Mouse (Mus musculus) small intestine, adult 2 months (tissue): ENCODE results near the gene Cog3.

ENCODE experiments used
- CTCF ChIP-seq: fragments of 200-500 bp; IDR thresholded peaks from 2 replicates; pipeline ENCODE4 v1.5.1; 2012; ENCODE audit warnings: low read depth, mild to moderate bottlenecking, control low read depth, inconsistent platforms, low read length, moderate library complexity, mixed read lengths; ENCODE audit not compliant: insufficient replicate concordance, insufficient read length; ENCODE audit errors: extremely low read depth
- POLR2A ChIP-seq: fragments of 200-500 bp; IDR thresholded peaks from 2 replicates; pipeline ENCODE4 v1.6.1; 2012; ENCODE audit warnings: low read depth, mild to moderate bottlenecking, control low read depth, inconsistent platforms, low read length, moderate library complexity

DNA sequence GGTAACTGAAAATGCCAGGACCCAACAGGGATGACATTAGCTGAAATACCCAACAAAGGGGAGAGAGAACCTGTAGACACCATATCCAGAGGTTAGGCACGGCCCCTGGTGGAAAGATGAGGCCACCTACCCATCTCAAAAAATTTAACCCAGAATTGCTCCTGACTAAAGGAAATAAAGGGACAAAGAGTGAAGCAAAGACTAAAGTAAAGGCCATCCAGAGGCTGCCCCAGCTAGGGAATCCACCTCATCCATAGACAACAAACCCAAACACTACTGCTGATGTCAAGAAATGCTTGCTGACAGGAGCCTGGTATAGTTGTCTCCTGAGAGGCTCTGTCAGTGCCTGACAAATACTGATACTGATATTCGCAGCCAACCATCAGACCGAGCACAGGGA lies 42.6 kb downstream of the Cog3 start:
- TF ChIP-seq CTCF = no peak
- no peak for TF ChIP-seq POLR2A
